Mouse (Mus musculus): ENCODE data around the gene Fpgt. TPM values are rescaled to one million over a fixed set of nuclear protein-coding genes. Genes with fewer than 3 reads are reported as not detected.

Fpgt gene
- 4.3 and 4.5 TPM in 2 replicates for total RNA-seq (2014; fragmentation: Nextera tagmentation)
- total RNA-seq (2017): 7.5 and 8.4 TPM in 2 replicates

DNA sequence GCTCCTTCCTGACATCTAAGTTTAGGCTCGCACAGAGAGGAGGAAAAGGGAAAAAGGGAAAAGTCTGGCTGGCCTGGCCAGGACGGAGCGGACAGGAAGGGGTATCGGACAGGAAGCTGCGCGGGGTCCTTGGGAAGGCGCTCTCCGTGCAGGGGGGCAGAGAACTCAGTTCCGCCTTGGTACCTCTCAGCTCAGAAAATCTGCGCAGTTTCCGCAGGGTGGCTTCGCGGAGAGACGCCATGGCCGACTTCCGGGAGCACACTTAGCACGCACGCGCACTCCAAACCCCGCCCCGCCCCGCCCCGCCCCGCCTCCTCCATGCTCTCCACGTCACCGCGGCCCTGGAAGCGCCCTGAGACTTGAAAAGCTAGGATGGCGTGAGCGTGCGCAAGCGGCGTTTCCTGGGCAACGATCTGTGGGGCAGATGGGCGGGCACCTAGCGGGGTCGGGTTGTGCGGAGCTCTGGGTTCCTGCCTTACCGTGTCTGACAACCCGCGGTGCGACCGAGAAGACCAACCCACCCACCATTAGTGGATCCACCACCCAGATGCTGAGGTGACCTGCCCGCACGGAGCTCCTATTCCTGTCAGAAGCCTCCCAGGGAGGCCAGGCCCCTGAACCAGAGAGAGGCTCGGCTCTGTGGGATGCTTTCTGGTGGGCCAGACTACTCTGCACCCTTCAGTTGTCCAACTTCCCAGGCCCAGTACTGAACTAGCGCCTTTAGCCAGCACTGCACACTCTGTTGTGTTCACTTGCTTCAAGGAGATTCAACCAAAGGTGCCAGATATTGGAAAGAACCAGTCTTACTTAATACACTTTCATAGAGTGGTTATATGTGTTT lies at the start of gene Fpgt, which contains the start of gene Lrriq3:
Fpgt (minus strand) TSS at position 288 of the 841 bp plus-strand sequence.
Lrriq3 (plus strand) TSS at position 319 of the 841 bp plus-strand sequence.
- peak; percentile 95 for ATAC-seq (replicated peaks; ENCODE audit: poor library complexity, severe bottlenecking)

GRCm38 (mm10) chr3:155141047-155141446 lies 47.8 kb upstream of the Fpgt start:
- ATAC-seq (replicated peaks; ENCODE audit: poor library complexity, severe bottlenecking): no peak

DNA sequence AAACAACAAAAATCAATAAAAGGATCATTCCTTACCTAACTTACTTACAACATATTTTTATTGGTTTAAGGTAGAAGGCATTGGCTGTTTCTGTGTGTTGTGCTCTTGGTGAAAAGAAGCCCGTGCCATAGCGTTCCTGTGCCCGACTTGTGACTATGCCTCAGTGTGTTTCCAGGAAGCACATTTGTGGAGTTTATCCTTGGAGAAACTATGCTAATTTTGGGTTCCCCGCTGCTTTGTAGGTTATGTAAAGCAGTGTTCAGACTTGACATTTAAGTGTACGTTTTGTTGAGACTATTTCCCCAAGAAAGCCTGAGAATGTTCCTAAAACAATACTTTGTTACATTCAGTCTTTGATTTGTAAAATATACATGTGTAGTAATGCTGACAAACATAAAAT lies 44.5 kb upstream of the Fpgt start:
- ATAC-seq (replicated peaks; ENCODE audit: poor library complexity, severe bottlenecking): no peak

- ATAC-seq (replicated peaks; ENCODE audit: poor library complexity, severe bottlenecking): no peak
Measured at GRCm38 (mm10) chr3:155105957-155106356, 12.8 kb upstream of the Fpgt start.

- ATAC-seq (replicated peaks; ENCODE audit: poor library complexity, severe bottlenecking): no peak
Measured at GRCm38 (mm10) chr3:155099266-155099665, 6.1 kb upstream of the Fpgt start.

- ATAC-seq (replicated peaks; ENCODE audit: poor library complexity, severe bottlenecking): no peak
Measured at GRCm38 (mm10) chr3:155092081-155092480, 1.1 kb downstream of the Fpgt start.

DNA sequence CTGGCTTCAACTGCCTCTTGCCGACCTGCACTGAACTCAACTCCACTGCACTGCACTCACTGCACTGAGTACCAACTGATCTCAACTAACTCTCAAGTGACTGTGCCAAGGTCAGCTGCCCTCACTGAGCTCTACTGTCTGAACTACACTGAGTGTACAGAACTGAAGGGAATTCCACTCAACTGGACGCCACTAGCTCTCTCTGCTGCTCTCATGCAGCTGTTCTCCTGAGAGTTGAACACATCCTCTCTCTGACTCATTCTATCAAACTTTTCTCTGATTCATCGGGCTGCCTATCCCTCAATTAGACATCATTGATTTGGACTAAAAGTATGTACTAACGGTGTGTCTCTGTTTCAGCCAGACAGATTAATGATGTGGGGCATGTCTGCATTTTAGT lies 15.3 kb downstream of the Fpgt start:
- ATAC-seq (replicated peaks; ENCODE audit: poor library complexity, severe bottlenecking): no peak

- ATAC-seq (replicated peaks; ENCODE audit: poor library complexity, severe bottlenecking): no peak
Measured at GRCm38 (mm10) chr3:155059449-155059822, 33.8 kb downstream of the Fpgt start.

GRCm38 (mm10) chr3:155058800-155059448 lies 34.3 kb downstream of the Fpgt start:
- no peak for ATAC-seq (replicated peaks; ENCODE audit: poor library complexity, severe bottlenecking)

DNA sequence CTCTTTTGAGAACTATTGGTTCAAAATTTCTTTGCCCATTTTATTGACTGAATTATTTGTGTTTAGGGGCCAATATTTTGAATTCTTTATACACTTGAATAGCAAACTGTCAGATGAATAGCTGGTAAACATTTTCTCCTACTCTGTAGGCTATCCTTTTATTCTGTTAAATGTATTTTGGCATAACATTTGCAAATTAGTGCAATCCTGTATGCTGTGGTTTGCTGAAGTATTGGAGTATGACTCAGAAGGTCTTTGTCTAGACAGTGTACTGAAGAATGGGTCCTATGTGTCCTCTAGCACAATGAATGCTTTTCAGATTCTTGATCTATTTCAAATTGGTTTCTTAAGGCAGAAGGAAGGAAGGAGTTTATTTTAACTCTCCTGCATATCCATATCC lies 35.6 kb downstream of the Fpgt start:
- ATAC-seq (replicated peaks; ENCODE audit: poor library complexity, severe bottlenecking): no peak

DNA sequence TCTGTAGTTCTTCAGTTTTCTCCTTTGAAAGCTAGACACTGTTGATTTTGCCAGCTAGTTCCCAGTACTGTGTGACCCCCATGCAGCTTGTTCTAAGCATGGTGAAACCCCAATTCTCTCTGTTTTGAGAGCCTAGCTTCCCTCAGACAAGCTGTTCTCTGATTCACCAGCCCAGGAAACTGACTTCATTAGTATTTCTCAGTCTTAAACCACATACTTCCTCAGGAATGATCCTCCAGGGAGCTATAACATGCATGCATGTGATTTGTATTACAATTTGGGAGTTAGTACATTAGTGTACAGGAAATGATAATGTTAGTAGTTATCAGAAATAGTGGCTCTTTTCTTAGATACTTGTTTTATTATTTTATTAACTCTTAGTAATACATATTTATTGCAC lies 36.6 kb downstream of the Fpgt start:
- ATAC-seq (replicated peaks; ENCODE audit: poor library complexity, severe bottlenecking): no peak

- no peak for ATAC-seq (replicated peaks; ENCODE audit: poor library complexity, severe bottlenecking)
Measured at GRCm38 (mm10) chr3:155055231-155055916, 37.8 kb downstream of the Fpgt start, which contains the start of gene Tnni3k. Gene Tnni3k (minus strand): TSS chr3:155055407.

DNA sequence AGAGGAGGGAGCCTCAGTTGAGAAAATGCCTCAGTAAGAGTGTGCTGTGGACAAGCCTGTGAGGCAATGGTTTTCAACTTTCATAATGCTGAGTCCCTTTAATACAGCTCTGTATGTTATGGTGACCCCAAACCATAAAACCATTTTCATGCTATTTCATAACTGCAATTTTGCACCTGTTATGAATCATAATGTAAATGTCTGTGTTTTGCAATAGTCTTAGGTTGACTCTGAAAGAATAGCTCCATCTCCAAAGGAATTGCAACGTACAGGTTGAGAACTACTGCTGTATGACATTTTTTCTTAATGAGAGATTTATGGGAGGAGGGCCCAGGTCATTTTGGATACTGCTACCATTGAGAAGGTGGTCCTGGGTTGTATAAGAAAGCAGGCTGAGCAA lies 40.0 kb downstream of the Fpgt start:
- ATAC-seq (replicated peaks; ENCODE audit: poor library complexity, severe bottlenecking): no peak

DNA sequence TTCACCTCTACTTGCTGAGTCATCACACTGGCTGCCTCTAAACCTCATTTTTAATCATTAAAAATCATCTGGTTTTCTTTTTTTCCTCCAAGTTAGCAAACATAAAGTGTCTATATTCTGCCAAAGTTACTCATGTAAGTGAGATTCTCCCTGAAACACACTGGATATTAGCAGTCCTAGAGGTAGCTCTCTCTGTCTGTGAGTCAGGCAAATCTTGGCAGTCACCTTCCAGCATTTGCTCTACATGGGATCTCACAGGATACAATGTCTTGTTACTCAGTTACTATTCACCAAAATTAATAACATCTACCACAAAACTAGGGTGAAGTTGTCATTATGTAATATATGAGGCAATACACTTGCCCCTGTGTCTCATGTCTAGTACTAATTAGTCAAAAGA lies 41.2 kb downstream of the Fpgt start:
- no peak for ATAC-seq (replicated peaks; ENCODE audit: poor library complexity, severe bottlenecking)

GRCm38 (mm10) chr3:155039012-155039836 lies 54.0 kb downstream of the Fpgt start:
- no peak for ATAC-seq (replicated peaks; ENCODE audit: poor library complexity, severe bottlenecking)

Other genes starting within 250 kb of the Fpgt start
- not detected in 2 replicates for gene Tnni3k, start 38.0 kb downstream of the Fpgt start, total RNA-seq (2014; fragmentation: Nextera tagmentation)
- gene Tnni3k, start 38.0 kb downstream of the Fpgt start, total RNA-seq (2017): not detected in 2 replicates
- not detected in 2 replicates for gene Lrriq3, start within 50 bp of the Fpgt start, total RNA-seq (2014; fragmentation: Nextera tagmentation)
- 0.98 TPM in 1 of 2 replicates, not detected in the other for gene Lrriq3, start within 50 bp of the Fpgt start, total RNA-seq (2017)